Mouse (Mus musculus): ENCODE measurements at regions not wholly inside any gene's neighbourhood (a gene's known extent, or its start where the extent isn't known, plus 50 kb on each side); places are given as distances from the start of the nearest gene placed in this dataset.

- no peak overlapping the region for H3K4me2 ChIP-seq (replicated peaks; ENCODE audit: low read depth, low read length)
- WGBS: 77% methylated on average over 4 of the region's 4 CpGs
- no peak overlapping the region for H3K4me3 ChIP-seq (ENCODE audit: low read depth, low read length)
- no peak for DNase-seq (ENCODE audit: low spot score)
- H3K4me1 ChIP-seq (replicated peaks; ENCODE audit: control insufficient read depth, insufficient read depth, low read length): no peaks in the 10 kb centered on the region
- H3K9ac ChIP-seq (ENCODE audit: low read depth, low read length): no peak overlapping the region
- ATAC-seq (ENCODE audit: low FRiP score): no peak
- H3K36me3 ChIP-seq (ENCODE audit: control insufficient read depth, insufficient read depth, low read length): no peaks in the 10 kb centered on the region
- H3K27me3 ChIP-seq (ENCODE audit: control insufficient read depth, insufficient read depth, low read length): no peaks in the 10 kb centered on the region
- H3K9me3 ChIP-seq (ENCODE audit: control insufficient read depth, low read length): no peaks in the 10 kb centered on the region
- no peak overlapping the region for H3K27ac ChIP-seq (ENCODE audit: low read depth, low read length)
Observed at GRCm38 (mm10) chr11:48464036-48464435, 336.1 kb upstream of the Rack1 start.

DNA sequence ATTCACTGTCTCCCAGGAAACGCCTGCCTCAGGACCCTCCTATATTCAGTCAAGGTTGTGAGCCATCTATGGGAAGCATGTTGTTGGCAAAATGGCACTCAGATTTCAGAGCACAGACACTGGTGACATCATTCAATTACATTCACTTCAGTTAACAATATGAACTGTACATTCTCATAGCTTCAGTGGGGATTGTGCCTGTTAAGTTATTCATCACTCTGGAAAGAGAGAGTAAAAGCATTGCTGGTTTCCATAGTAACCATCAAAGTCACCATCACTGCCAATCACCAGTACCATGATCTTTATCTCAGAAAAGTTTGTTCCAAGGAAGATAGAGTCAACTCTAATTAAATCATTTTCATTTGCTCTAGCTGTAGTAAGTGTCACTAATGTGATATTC, 350.2 kb upstream of the Rack1 start:
- H3K27me3 ChIP-seq (ENCODE audit: control insufficient read depth, insufficient read depth, low read length): no peaks in the 10 kb centered on the region
- WGBS: 83% methylated on average over 1 of the region's 1 CpGs
- H3K4me2 ChIP-seq (replicated peaks; ENCODE audit: low read depth, low read length): no peak overlapping the region
- H3K27ac ChIP-seq (ENCODE audit: low read depth, low read length): no peak overlapping the region
- H3K4me3 ChIP-seq (ENCODE audit: low read depth, low read length): no peak overlapping the region
- ATAC-seq (ENCODE audit: low FRiP score): no peak
- no peak overlapping the region for H3K9ac ChIP-seq (ENCODE audit: low read depth, low read length)
- no peaks in the 10 kb centered on the region for H3K36me3 ChIP-seq (ENCODE audit: control insufficient read depth, insufficient read depth, low read length)
- no peaks in the 10 kb centered on the region for H3K9me3 ChIP-seq (ENCODE audit: control insufficient read depth, low read length)
- DNase-seq (ENCODE audit: low spot score): no peak
- no peaks in the 10 kb centered on the region for H3K4me1 ChIP-seq (replicated peaks; ENCODE audit: control insufficient read depth, insufficient read depth, low read length)

GRCm38 (mm10) chr11:48442534-48443254, 357.4 kb upstream of the Rack1 start:
- DNase-seq (ENCODE audit: low spot score) (no peak), ATAC-seq (ENCODE audit: low FRiP score) (no peak)

GRCm38 (mm10) chr11:48436712-48437111, 363.4 kb upstream of the Rack1 start:
- Histone ChIP-seq H3K27ac (ENCODE audit: low read depth, low read length) (no peak overlapping the region), H3K36me3 (ENCODE audit: control insufficient read depth, insufficient read depth, low read length) (no peaks in the 10 kb centered on the region), H3K9me3 (ENCODE audit: control insufficient read depth, low read length) (no peaks in the 10 kb centered on the region), H3K9ac (ENCODE audit: low read depth, low read length) (no peak overlapping the region), H3K4me3 (ENCODE audit: low read depth, low read length) (no peak overlapping the region), H3K27me3 (ENCODE audit: control insufficient read depth, insufficient read depth, low read length) (no peaks in the 10 kb centered on the region), H3K4me1 (replicated peaks; ENCODE audit: control insufficient read depth, insufficient read depth, low read length) (no peaks in the 10 kb centered on the region), H3K4me2 (replicated peaks; ENCODE audit: low read depth, low read length) (no peak overlapping the region)
- WGBS: 92% methylated on average over 3 of the region's 3 CpGs
- DNase-seq (ENCODE audit: low spot score) (no peak), ATAC-seq (ENCODE audit: low FRiP score) (no peak)

More at GRCm38 (mm10) chr11:48442534-48443254, 357.4 kb upstream of the Rack1 start:
- Histone ChIP-seq H3K9ac (ENCODE audit: low read depth, low read length) (no peak overlapping the region), H3K9me3 (ENCODE audit: control insufficient read depth, low read length) (no peaks in the 10 kb centered on the region), H3K36me3 (ENCODE audit: control insufficient read depth, insufficient read depth, low read length) (no peaks in the 10 kb centered on the region), H3K27me3 (ENCODE audit: control insufficient read depth, insufficient read depth, low read length) (no peaks in the 10 kb centered on the region), H3K4me2 (replicated peaks; ENCODE audit: low read depth, low read length) (no peak overlapping the region), H3K4me3 (ENCODE audit: low read depth, low read length) (no peak overlapping the region), H3K4me1 (replicated peaks; ENCODE audit: control insufficient read depth, insufficient read depth, low read length) (no peaks in the 10 kb centered on the region), H3K27ac (ENCODE audit: low read depth, low read length) (no peak overlapping the region)
- 46% methylated on average over 5 of the region's 5 CpGs for WGBS

DNA sequence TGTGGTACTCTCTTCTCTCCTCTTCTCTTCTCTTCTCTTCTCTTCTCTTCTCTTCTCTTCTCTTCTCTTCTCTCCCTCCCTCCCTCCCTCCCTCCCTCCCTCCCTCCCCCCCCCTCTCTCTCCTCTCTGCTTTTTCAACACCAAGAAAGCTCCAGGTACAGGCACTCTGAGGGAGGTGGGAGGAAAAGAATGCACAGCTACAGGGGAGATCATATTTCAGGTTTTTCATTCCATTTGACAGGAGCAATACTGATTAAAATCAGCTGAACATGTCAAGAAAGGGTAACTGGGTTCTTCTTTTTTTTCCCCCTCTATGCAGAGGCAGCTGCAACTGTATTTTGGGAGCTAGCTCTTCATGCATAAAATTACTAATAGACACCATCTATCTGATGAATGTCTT, 368.8 kb upstream of the Rack1 start:
- Histone ChIP-seq H3K36me3 (ENCODE audit: control insufficient read depth, insufficient read depth, low read length) (no peaks in the 10 kb centered on the region), H3K9ac (ENCODE audit: low read depth, low read length) (no peak overlapping the region), H3K4me2 (replicated peaks; ENCODE audit: low read depth, low read length) (no peak overlapping the region), H3K27ac (ENCODE audit: low read depth, low read length) (no peak overlapping the region), H3K27me3 (ENCODE audit: control insufficient read depth, insufficient read depth, low read length) (no peaks in the 10 kb centered on the region), H3K4me3 (ENCODE audit: low read depth, low read length) (no peak overlapping the region), H3K4me1 (replicated peaks; ENCODE audit: control insufficient read depth, insufficient read depth, low read length) (no peaks in the 10 kb centered on the region), H3K9me3 (ENCODE audit: control insufficient read depth, low read length) (no peaks in the 10 kb centered on the region)
- DNase-seq (ENCODE audit: low spot score) (no peak), ATAC-seq (ENCODE audit: low FRiP score) (no peak)

- H3K4me2 ChIP-seq (replicated peaks; ENCODE audit: low read depth, low read length): no peak overlapping the region
- no peaks in the 10 kb centered on the region for H3K36me3 ChIP-seq (ENCODE audit: control insufficient read depth, insufficient read depth, low read length)
- H3K27me3 ChIP-seq (ENCODE audit: control insufficient read depth, insufficient read depth, low read length): no peaks in the 10 kb centered on the region
- no peaks in the 10 kb centered on the region for H3K4me1 ChIP-seq (replicated peaks; ENCODE audit: control insufficient read depth, insufficient read depth, low read length)
- H3K4me3 ChIP-seq (ENCODE audit: low read depth, low read length): no peak overlapping the region
- ATAC-seq (ENCODE audit: low FRiP score): no peak
- no peaks in the 10 kb centered on the region for H3K9me3 ChIP-seq (ENCODE audit: control insufficient read depth, low read length)
- DNase-seq (ENCODE audit: low spot score): no peak
- H3K27ac ChIP-seq (ENCODE audit: low read depth, low read length): no peak overlapping the region
- 72% methylated on average over 2 of the region's 2 CpGs for WGBS
- no peak overlapping the region for H3K9ac ChIP-seq (ENCODE audit: low read depth, low read length)
Observed at GRCm38 (mm10) chr11:48427423-48427822, 372.7 kb upstream of the Rack1 start.

- 92% methylated on average over 1 of the region's 1 CpGs for WGBS
- H3K4me2 ChIP-seq (replicated peaks; ENCODE audit: low read depth, low read length): no peak overlapping the region
- no peak overlapping the region for H3K4me3 ChIP-seq (ENCODE audit: low read depth, low read length)
- DNase-seq (ENCODE audit: low spot score): no peak
- no peaks in the 10 kb centered on the region for H3K27me3 ChIP-seq (ENCODE audit: control insufficient read depth, insufficient read depth, low read length)
- no peak overlapping the region for H3K9ac ChIP-seq (ENCODE audit: low read depth, low read length)
- H3K36me3 ChIP-seq (ENCODE audit: control insufficient read depth, insufficient read depth, low read length): no peaks in the 10 kb centered on the region
- no peaks in the 10 kb centered on the region for H3K9me3 ChIP-seq (ENCODE audit: control insufficient read depth, low read length)
- no peak overlapping the region for H3K27ac ChIP-seq (ENCODE audit: low read depth, low read length)
- no peak for ATAC-seq (ENCODE audit: low FRiP score)
- H3K4me1 ChIP-seq (replicated peaks; ENCODE audit: control insufficient read depth, insufficient read depth, low read length): no peaks in the 10 kb centered on the region
Observed at GRCm38 (mm10) chr11:48426446-48426845, 373.7 kb upstream of the Rack1 start.

DNA sequence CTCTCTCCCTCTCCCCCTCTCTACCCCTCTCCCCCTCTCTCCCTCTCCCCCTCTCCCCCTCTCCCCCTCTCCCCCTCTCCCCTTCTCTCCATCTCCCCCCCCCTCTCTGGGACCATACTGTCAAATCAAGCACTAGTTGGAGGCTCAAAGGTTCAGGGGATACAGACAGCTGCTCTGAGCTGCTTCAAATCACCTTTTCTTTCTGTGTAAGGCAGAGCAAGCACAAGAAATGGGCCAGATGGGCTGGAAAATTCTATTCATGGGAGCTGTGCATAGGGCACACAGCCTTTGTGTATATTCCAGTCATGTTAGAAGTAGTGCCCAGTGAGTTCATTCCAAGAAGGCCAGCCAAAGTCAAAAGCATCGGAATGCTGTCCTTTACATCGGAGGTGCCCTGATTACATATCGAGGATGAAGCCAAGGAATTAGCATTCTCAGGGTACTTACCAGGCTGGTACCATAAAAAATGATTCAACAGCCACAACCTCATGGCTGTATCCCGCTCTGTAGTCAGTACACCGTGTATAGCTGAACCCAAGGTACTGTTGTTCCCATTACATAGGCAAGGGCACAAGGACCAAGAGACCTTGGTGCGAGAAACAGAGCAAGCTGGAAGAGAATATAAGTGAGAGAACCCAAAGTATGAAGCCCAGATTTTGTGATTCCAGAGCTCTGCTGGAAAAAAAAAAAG, 381.9 kb upstream of the Rack1 start:
- ATAC-seq (ENCODE audit: low FRiP score) (peak; percentile 45; the same call in 1 of the 2 replicates), DNase-seq (ENCODE audit: low spot score) (no peak)

DNA sequence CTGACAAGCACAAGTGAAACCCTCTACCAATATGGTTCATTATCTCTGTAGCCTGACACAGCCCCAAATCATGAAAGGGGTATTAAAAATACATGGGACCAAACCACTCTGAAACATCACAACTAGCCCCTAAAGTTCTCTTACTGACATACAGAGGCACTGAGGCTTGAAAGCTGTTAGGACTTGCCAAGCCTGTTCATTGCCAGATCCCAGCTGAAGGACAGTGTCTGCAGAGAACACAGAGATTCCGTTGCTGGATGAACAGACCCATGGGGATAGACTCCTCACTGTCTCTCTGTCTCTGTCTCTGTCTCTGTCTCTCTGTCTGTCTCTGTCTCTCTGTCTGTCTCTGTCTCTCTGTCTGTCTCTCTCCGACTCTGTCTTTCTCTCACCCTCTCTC, 382.5 kb upstream of the Rack1 start:
- no peaks in the 10 kb centered on the region for H3K4me1 ChIP-seq (replicated peaks; ENCODE audit: control insufficient read depth, insufficient read depth, low read length)
- H3K36me3 ChIP-seq (ENCODE audit: control insufficient read depth, insufficient read depth, low read length): no peaks in the 10 kb centered on the region
- DNase-seq (ENCODE audit: low spot score): no peak
- H3K27me3 ChIP-seq (ENCODE audit: control insufficient read depth, insufficient read depth, low read length): no peaks in the 10 kb centered on the region
- no peaks in the 10 kb centered on the region for H3K9me3 ChIP-seq (ENCODE audit: control insufficient read depth, low read length)
- no peak overlapping the region for H3K9ac ChIP-seq (ENCODE audit: low read depth, low read length)
- no peak overlapping the region for H3K4me3 ChIP-seq (ENCODE audit: low read depth, low read length)
- no peak overlapping the region for H3K27ac ChIP-seq (ENCODE audit: low read depth, low read length)
- no peak overlapping the region for H3K4me2 ChIP-seq (replicated peaks; ENCODE audit: low read depth, low read length)
- no peak for ATAC-seq (ENCODE audit: low FRiP score)
- WGBS: 66% methylated on average over 2 of the region's 2 CpGs

More for the DNA sequence above, 381.9 kb upstream of the Rack1 start:
- H3K4me2 ChIP-seq (replicated peaks; ENCODE audit: low read depth, low read length): no peak overlapping the region
- no peak overlapping the region for H3K4me3 ChIP-seq (ENCODE audit: low read depth, low read length)
- no peak overlapping the region for H3K9ac ChIP-seq (ENCODE audit: low read depth, low read length)
- H3K27ac ChIP-seq (ENCODE audit: low read depth, low read length): no peak overlapping the region
- H3K9me3 ChIP-seq (ENCODE audit: control insufficient read depth, low read length): no peaks in the 10 kb centered on the region
- H3K4me1 ChIP-seq (replicated peaks; ENCODE audit: control insufficient read depth, insufficient read depth, low read length): no peaks in the 10 kb centered on the region
- H3K36me3 ChIP-seq (ENCODE audit: control insufficient read depth, insufficient read depth, low read length): no peaks in the 10 kb centered on the region
- 74% methylated on average over 6 of the region's 6 CpGs for WGBS
- no peaks in the 10 kb centered on the region for H3K27me3 ChIP-seq (ENCODE audit: control insufficient read depth, insufficient read depth, low read length)

Data from hindbrain, embryonic 11.5 days (tissue).